Mouse (Mus musculus): ENCODE results near the gene Zzef1.

- no peak for TF ChIP-seq FLI1 (IDR thresholded peaks at IDR 0.05; ENCODE audit: low read length)
- TF ChIP-seq GATA1 (IDR thresholded peaks at IDR 0.05; ENCODE audit: borderline replicate concordance, low read length) = no peak
These were observed 4.0 kb upstream of the Zzef1 start for GRCm38 (mm10) chr11:72792033-72792432.
